Mouse (Mus musculus) 3134 (cell line): ENCODE data around the gene Cd47.
"Not testable (repeated sequence)": the region's sequence is repeated elsewhere in the genome, so short reads cannot be mapped to it uniquely, and the experiment has no call there.

Experiments used
- DNase-seq: peaks from one replicate; pipeline ENCODE4 v3.0.0-alpha.2; 2011; ENCODE audit warnings: low spot score; ENCODE audit not compliant: insufficient read length; ENCODE audit errors: extremely low read depth

Cd47 gene

GRCm38 (mm10) chr16:49819494-49819893 is 19.2 kb downstream of the Cd47 start:
- DNase-seq, result no peak

DNA sequence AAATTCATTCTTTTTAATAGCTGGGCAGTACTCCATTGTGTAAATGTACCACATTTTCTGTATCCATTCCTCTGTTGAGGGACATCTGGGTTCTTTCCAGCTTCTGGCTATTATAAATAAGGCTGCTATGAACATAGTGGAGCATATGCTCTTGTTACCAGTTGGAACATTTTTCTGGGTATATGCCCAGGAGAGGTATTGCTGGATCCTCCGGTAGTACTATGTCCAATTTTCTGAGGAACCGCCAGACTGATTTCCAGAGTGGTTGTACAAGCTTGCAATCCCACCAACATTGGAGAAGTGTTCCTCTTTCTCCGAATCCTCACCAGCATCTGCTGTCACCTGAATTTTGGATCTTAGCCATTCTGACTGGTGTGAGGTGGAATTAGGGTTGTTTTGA is 30.6 kb downstream of the Cd47 start:
- not testable (repeated sequence) for DNase-seq

DNA sequence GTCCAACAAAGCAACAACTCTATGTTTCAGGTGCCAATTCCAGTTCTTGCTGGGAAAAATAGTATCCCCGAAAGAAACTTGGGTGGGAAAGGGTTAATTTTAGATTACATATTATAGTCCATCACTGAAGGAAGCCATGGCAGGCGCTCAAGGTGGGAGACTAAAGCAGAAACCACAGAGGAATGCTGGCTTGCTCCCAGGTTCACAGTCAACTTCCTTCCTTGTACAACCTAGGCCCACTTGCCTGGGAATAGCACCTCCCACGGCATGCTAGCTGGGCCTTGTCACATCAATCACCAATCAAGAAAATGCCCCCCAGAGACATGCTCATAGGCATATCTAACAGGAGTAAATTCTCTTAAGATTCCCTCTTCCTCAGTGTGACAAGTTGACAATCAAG is 32.0 kb downstream of the Cd47 start:
- DNase-seq, result no peak

DNA sequence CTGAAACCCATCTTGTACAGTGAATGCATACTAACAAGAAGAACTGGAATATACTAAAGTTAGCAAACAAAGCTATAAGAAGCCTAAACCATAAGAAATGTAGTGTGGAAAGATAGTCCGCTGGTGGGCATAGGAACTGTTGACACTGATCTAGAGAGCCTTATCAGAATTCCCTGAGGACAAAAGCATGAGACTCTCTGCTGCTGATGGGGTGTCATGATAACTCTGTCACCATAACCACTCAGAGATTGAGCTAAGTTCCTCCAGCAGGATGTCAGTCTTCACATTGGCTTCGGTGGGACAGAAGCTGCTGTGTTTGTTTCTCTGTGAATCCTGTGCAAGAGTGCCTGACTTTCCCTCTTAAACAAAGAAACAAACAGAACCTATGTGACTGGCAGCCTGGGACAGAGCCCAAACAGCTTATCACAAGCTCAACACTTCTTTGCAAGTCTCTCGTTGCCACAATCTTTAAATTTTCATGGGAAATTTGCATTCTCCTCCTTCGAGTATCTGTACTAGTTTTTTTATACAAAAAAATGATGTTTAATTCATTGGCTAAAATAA is 33.9 kb downstream of the Cd47 start:
- no peak for DNase-seq

DNA sequence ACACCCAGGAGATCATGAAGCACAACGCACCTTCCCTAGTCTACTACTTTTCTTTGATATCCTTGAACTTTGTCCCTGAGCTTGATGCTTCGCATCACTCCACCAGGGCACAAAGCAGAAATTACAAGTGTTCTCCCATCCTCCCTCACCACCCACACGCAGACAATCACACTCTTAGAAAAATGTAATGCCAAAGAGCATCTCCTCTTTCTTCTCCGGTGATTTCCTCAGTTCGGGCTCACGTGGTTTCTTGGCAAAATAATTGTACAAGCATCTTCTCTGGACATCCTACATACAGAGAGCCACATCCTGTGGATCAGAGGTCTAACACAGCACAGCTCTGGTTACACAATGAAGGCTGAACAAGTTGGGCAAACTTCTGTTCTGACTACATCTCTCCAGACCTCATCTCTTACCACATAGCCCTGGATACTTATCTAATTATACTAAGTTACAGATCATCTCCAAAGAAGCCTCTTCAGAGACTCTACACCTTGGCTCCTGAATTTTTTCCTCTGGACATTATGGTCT is 36.4 kb downstream of the Cd47 start:
- no peak for DNase-seq

- no peak for DNase-seq
Measured at GRCm38 (mm10) chr16:49838923-49839322, 38.6 kb downstream of the Cd47 start.

- peak; percentile 63 for DNase-seq
Measured at GRCm38 (mm10) chr16:49839681-49840535, 39.6 kb downstream of the Cd47 start.

DNA sequence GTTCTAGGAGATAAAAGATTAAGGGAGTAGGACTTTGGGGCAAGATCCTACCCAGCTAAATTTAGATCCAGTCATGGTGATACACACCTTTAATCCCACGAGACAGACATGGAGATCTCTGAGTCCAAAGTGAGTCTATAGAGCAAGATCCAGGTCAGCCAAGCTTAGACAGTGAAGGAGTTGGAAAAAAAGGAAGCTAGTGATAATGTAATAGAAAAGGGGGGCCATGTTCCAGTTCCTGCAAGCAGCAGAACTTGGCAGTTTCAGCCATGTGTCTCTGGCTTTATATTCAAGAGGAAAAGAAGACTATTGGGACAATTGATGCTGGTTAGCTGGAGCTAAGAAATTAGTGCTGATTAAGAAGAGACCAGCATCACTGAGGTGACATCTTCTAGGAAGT is 43.4 kb downstream of the Cd47 start:
- no peak for DNase-seq

DNA sequence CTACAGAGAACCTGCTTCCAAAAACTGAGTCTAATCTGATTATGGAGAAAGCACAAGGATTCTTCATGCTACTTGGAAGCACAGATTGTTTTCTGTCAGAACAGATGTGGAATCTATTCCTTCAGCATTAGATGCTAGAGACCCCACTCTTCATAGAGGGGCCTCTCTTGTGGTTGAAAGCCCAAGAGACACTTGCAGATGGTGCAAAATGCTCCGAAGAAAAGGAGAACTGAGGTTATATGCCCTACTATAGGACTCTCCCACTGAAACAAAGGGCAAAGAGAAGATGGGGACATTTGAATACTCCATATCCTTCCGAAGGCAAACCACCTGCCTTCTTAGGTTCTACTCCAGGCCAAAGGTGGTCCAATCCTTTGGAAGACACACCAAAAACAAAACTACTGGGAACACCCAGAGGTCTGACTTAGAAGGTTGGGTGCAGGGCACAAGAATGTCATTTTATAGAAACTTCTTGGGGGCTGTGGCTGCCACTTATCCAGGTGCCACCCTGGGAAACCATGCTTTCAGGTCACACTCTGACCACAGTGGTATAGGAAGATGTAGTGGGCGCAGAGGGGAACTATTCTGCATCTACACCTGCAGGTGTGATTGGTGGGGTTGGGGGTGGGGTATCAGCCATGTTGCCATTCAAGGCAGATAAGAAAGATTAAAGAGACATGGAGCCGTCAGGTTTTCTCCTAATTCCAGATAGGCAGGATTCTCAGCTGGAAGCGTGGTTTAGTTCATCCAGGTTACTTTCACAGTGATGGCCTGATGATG is 47.1 kb downstream of the Cd47 start:
- no peak for DNase-seq

GRCm38 (mm10) chr16:49848651-49849050 is 48.3 kb downstream of the Cd47 start:
- no peak for DNase-seq

DNA sequence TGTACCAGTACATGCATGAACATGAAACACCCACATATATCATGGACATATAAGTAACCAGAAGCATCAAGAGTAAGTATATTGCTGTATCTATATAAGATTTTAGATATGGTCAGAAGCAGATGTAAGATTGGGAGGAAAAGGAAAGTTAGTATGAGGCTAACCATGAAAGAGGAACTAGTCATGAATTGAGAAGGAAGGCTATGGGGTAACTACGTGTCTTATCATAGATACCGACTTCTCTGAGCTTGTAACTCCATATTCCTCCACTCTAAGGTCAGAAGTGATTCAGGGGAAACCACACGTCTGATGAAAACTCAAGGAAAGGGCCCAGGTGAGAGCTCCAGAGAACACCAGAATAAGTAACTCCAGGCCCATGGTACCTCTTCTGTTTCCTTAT is 52.6 kb downstream of the Cd47 start:
- DNase-seq, result no peak

DNA sequence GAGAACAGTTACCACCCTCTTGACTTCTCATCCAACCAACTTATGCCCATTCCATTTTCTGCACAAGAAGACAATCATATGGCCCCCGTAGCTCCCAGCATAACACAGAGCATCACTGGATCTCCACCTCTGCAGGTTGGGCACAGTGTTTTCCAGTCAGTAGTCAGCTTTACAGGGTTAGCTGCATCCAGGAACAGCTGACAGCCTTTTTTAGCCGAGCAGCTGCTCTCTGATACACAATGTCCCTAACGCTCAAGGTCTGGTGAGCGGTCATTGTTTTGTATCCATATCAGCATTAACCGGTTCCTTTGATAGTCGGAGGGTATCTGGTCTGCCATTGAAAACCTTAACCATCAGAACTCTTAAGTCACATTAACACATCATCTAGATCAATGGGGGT is 53.3 kb downstream of the Cd47 start:
- no peak for DNase-seq

GRCm38 (mm10) chr16:49854194-49854593 is 53.9 kb downstream of the Cd47 start:
- DNase-seq, result no peak

GRCm38 (mm10) chr16:49854931-49855835 is 54.9 kb downstream of the Cd47 start:
- DNase-seq, result peak; percentile 94

DNA sequence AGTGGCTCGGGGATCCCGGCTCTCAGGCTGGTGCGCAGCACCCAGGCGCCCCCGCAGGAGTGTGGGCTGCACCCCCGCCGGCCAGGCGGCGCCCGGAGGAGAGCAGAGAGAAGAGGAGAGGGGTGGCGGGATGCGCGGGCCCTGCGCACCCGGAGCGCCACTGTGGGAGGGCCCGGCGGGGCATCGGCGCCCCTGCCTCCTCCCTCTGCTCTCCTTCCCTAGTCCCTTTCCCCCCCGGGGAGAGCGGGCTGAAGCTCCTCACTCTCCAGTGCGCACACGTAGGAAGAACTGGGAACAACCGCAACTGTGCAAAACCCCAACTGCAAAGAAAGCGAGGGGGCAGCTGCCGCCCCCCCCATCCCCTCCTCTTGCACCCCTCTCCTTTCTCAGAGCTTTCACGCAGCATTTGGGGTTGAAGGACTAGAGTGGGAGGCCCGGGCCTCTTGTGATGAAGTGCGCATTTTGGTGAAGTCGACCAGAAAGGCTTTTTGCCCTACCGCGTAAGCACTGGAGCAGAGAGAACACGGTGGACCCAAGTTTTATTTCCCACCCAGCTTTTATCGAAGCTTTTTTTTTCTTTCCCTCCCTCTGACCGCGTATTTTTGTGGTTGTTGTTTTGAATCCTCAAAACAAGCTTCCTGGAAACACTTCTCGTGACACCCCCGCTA is 55.6 kb downstream of the Cd47 start:
- peak; percentile 82 for DNase-seq

GRCm38 (mm10) chr16:49856661-49857060 is 56.3 kb downstream of the Cd47 start:
- no peak for DNase-seq

- peak; percentile 19 for DNase-seq
Measured at GRCm38 (mm10) chr16:49857504-49858160, 57.3 kb downstream of the Cd47 start.

DNA sequence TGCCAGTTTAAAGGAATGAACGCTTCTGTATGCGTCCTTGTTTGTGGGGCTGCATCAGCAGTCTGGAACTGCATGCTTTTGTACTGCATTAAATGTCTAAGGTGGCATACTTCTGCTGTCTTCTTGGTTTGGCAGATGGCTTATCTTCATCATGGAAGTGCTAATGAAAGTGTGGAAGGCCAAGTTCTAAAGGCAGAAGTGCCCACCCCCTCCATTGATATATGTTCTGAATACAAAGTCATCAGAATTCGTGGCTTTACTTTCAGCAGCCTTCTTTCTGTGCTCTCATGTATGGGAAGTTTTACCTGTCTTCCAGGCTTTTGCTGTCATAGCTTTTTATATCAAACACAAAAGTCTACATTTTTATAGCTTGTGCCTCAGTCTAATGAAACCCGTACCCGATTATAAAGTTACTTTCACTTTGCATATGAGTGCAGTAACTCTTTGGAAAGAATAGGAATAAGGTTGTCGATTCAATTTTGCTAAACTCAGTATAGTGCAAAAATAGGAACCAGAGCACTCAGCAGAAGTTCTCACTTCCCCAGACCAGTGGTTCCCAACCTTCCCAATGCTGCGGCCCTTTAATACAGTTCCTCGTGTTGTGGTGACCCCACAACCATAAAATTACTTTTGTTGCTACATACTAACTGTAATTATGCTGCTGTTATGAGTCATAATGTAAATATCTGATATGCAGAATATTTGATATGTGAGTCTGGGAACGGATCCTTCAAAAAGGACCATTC is 58.0 kb downstream of the Cd47 start:
- DNase-seq, result no peak
